Mouse (Mus musculus): Measurements from ENCODE around the gene Pax2. TPM values are rescaled to one million over a fixed set of nuclear protein-coding genes. Genes with fewer than 3 reads are reported as not detected.

Pax2 gene
- total and polyA plus RNA-seq, 2 experiments from 2014 or later = 0.19 to 0.77 TPM

DNA sequence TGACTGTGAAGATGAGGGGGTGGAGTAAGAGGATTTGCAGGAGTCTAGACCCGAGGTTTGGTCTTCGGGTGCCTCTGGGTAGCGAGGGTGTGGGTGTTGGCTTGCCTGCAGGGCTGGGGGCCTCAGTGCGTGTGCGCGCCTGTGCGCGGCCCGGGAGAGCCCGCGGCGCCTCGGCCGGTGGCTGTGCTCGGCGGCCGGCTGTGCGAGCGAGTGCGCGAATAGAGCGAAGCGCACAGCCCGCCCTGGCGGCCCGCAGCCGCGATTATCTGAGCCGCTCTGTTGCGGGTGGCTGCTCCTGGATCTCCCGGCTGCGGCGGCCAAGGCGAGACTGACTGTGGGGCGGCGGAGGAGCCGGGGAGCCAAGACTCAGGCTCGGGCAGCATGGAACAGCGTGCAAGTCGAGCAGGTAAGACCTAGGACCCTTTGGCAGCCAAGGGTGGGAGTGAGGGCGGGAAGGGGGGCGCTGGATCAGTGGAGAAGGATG, 9.3 kb upstream of the Pax2 start:
- 0 out of 2 replicates have a peak overlapping the region, but pooled peaks have one; percentile 12 for H3K4me3 ChIP-seq (ENCODE audit: low read depth, low read length)
- TF ChIP-seq CTCF (IDR thresholded peaks at IDR 0.05) = no peak
- WGBS = under 1% methylated on average over 38 of the region's 42 CpGs
- peak overlapping the region; percentile 26; the same call in 1 of the 2 replicates for H3K4me2 ChIP-seq (ENCODE audit: low read depth, low read length, poor library complexity, severe bottlenecking)
- no peak overlapping the region for H3K9ac ChIP-seq (replicated peaks; ENCODE audit: low read length, poor library complexity, severe bottlenecking)
- DNase-seq (ENCODE audit: low spot score) (no peak), ATAC-seq (ENCODE audit: low FRiP score) (no peak)
- H3K9me3 ChIP-seq (ENCODE audit: low read length) = no peaks in the 10 kb centered on the region
- peaks cover 88% of the 10 kb centered on the region for H3K27me3 ChIP-seq (ENCODE audit: insufficient read depth, low read length)
- no peak overlapping the region for H3K27ac ChIP-seq (ENCODE audit: low read depth, low read length)
- H3K4me1 ChIP-seq (ENCODE audit: insufficient read depth, low read length) = no peaks in the 10 kb centered on the region
- H3K36me3 ChIP-seq (ENCODE audit: insufficient read depth, low read length) = no peaks in the 10 kb centered on the region

DNA sequence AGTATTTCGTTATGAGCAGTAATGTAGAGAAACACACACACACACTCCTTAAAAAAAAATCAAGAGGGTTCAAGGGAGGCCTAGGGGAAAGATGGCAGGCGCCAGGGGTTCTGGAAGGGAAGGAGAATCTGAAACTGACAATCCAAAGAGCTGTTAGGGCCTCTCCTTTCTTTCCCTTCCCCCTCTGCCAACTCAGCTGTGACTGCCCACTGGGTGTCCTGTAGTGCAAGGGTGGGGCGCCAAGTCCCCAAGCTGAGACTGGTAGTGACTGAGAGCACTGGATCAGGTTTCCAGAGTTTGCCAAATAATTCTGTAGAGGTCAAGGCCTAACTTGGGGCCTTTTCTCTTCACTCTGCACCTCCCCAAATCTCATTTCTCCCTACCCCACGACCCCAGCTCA, 8.4 kb upstream of the Pax2 start:
- no peaks in the 10 kb centered on the region for H3K9me3 ChIP-seq (ENCODE audit: low read length)
- no peak overlapping the region for H3K27ac ChIP-seq (ENCODE audit: low read depth, low read length)
- no peak for TF ChIP-seq CTCF (IDR thresholded peaks at IDR 0.05)
- ATAC-seq (ENCODE audit: low FRiP score) (no peak), DNase-seq (ENCODE audit: low spot score) (no peak)
- no peak overlapping the region for H3K9ac ChIP-seq (replicated peaks; ENCODE audit: low read length, poor library complexity, severe bottlenecking)
- peaks cover 95% of the 10 kb centered on the region for H3K27me3 ChIP-seq (ENCODE audit: insufficient read depth, low read length)
- no peak overlapping the region for H3K4me3 ChIP-seq (ENCODE audit: low read depth, low read length)
- 14% methylated on average over 4 of the region's 4 CpGs for WGBS
- H3K36me3 ChIP-seq (ENCODE audit: insufficient read depth, low read length) = no peaks in the 10 kb centered on the region
- no peak overlapping the region for H3K4me2 ChIP-seq (ENCODE audit: low read depth, low read length, poor library complexity, severe bottlenecking)
- no peaks in the 10 kb centered on the region for H3K4me1 ChIP-seq (ENCODE audit: insufficient read depth, low read length)

DNA sequence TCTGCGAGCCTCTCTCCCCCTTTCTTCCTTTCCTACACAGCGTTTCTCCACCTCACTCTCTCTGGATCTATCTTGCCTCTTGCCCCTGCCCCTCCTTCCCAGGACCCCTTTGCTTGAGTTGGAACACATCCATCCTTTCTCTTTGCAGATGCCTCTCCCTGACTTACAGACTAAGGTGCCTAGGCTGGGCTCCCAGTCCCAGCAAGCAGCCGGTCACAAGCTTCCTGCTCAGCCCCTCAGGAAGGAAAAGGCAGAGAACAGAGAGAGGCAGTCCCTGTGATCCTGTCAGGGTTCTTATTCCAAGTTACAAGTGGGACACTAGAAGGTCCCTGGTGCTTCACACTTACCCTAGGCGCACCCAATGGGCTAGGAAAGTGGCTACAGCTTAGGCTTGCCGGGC, 7.6 kb upstream of the Pax2 start:
- Histone ChIP-seq H3K27me3 (ENCODE audit: insufficient read depth, low read length) (peaks cover 95% of the 10 kb centered on the region), H3K9me3 (ENCODE audit: low read length) (no peaks in the 10 kb centered on the region), H3K4me3 (ENCODE audit: low read depth, low read length) (no peak overlapping the region), H3K4me2 (ENCODE audit: low read depth, low read length, poor library complexity, severe bottlenecking) (no peak overlapping the region), H3K9ac (replicated peaks; ENCODE audit: low read length, poor library complexity, severe bottlenecking) (no peak overlapping the region), H3K36me3 (ENCODE audit: insufficient read depth, low read length) (no peaks in the 10 kb centered on the region), H3K27ac (ENCODE audit: low read depth, low read length) (no peak overlapping the region), H3K4me1 (ENCODE audit: insufficient read depth, low read length) (no peaks in the 10 kb centered on the region)
- no peak for ATAC-seq (ENCODE audit: low FRiP score)
- TF ChIP-seq CTCF (IDR thresholded peaks at IDR 0.05) = no peak
- DNase-seq (ENCODE audit: low spot score) = no peak
- WGBS = 2% methylated on average over 5 of the region's 5 CpGs

DNA sequence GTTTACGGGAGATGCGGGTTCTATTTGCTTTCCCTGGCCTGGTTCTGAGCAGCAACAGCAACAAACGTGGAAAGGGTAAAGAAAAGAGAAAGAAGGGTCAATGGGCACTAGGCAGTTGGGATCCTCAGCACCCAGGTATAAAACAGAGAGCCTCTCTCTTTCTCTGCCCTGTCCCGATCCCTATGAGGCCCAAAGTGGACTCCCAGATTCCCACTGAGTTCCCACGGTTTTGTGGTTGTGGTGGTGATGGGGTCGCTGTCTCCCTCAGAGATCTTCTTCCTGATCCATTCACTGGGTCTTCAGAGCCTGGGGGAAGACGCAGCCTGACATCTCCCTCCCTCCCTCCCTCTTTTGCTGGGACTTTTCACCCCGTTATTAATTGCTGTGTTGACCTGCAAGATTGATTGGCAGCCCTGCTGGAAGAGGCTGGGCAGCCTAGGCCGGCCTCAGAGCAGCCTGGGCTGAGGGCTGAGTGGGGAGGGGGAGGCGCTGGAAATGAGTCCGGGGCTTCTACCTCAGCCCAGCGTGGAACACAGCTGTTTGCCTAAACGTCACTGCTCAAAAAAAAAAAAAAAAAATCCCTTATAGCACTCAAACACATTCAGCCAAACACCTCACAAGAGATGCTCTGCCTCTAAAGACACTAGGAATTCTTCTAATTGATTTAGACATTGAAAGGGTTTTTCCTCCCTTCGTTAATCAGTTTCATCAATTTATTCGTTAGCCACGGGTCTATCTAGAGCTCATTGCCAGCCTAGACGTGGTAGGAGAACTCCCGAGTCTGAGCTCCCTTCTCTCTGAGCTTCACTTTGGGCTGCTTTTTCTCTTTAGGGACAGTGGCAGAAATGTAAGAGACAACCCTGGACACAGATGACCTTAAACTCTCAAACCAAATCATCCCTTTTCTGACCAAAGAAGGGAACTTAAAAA, 6.5 kb upstream of the Pax2 start:
- DNase-seq (ENCODE audit: low spot score) (no peak), ATAC-seq (ENCODE audit: low FRiP score) (no peak)
- Histone ChIP-seq H3K9ac (replicated peaks; ENCODE audit: low read length, poor library complexity, severe bottlenecking) (no peak overlapping the region), H3K27ac (ENCODE audit: low read depth, low read length) (no peak overlapping the region), H3K4me2 (ENCODE audit: low read depth, low read length, poor library complexity, severe bottlenecking) (no peak overlapping the region), H3K36me3 (ENCODE audit: insufficient read depth, low read length) (no peaks in the 10 kb centered on the region), H3K4me3 (ENCODE audit: low read depth, low read length) (no peak overlapping the region), H3K27me3 (ENCODE audit: insufficient read depth, low read length) (peaks cover 95% of the 10 kb centered on the region), H3K4me1 (ENCODE audit: insufficient read depth, low read length) (no peaks in the 10 kb centered on the region), H3K9me3 (ENCODE audit: low read length) (no peaks in the 10 kb centered on the region)
- TF ChIP-seq CTCF (IDR thresholded peaks at IDR 0.05) = no peak
- 1% methylated on average over 18 of the region's 18 CpGs for WGBS

DNA sequence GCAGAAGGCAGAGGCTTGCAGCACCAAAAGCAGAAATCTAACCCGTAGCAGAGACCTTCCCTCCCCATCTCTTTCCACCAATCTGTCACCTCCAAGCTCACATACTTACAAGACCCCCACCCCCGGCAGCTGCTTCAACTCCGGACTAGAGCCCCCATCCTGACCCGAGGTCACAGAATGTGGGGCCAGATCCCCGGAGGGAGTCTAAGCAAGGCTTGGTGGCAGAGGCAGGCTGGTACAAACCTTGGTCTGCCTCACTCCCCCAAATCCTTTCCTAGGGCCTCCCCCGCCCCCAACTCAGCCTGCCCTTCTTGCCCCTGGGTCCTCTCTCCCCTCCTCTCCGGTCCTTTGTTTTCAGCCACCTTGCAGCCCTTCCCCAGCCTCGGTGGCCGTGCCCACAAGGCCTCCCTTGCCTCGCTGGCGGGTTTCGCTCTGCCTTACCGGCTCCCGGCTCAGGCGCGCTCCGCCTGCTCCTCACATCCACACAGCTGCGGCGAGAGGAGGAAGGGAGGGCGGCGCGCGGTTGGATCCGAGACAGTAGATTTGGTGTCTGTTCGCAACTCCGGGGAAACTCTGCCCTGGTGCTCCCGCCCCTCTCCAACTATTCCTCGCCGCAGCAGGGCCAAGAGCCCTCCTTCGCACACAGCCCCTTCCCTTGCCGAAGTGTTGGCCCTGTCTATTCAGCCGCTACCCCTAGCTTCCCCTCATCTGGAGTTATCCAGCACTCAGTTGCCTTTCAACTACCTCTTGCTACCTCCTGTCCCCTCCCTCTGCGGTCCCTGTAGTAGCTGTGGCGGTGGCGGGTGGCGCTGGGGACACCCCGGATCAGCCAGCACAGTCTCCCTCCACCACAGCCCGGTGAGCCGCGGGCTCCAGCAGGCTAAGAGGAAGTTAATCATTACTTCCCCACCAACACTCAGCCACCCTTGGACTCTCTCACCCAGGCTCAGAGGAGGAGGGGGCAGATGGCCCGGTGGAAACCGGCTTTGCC, 5.5 kb upstream of the Pax2 start:
- H3K4me3 ChIP-seq (ENCODE audit: low read depth, low read length) = no peak overlapping the region
- H3K36me3 ChIP-seq (ENCODE audit: insufficient read depth, low read length) = no peaks in the 10 kb centered on the region
- TF ChIP-seq CTCF (IDR thresholded peaks at IDR 0.05) = no peak
- WGBS = under 1% methylated on average over 42 of the region's 42 CpGs
- H3K9ac ChIP-seq (replicated peaks; ENCODE audit: low read length, poor library complexity, severe bottlenecking) = no peak overlapping the region
- peaks cover 94% of the 10 kb centered on the region for H3K27me3 ChIP-seq (ENCODE audit: insufficient read depth, low read length)
- DNase-seq (ENCODE audit: low spot score) (no peak), ATAC-seq (ENCODE audit: low FRiP score) (no peak)
- no peaks in the 10 kb centered on the region for H3K9me3 ChIP-seq (ENCODE audit: low read length)
- no peak overlapping the region for H3K27ac ChIP-seq (ENCODE audit: low read depth, low read length)
- no peaks in the 10 kb centered on the region for H3K4me1 ChIP-seq (ENCODE audit: insufficient read depth, low read length)
- H3K4me2 ChIP-seq (ENCODE audit: low read depth, low read length, poor library complexity, severe bottlenecking) = no peak overlapping the region

Data from midbrain, postnatal 0 days (tissue).